Mouse (Mus musculus) ES-Bruce4 (cell line): ENCODE measurements around the gene Grap2.

ENCODE experiments used
- CTCF ChIP-seq: IDR thresholded peaks from one replicate; pipeline ENCODE4 v1.8.1; 2011; ENCODE audit warnings: low read depth, low read length
- POLR2A ChIP-seq: IDR thresholded peaks from one replicate; pipeline ENCODE4 v1.8.1; 2011; ENCODE audit warnings: low read length; ENCODE audit not compliant: insufficient read depth

DNA sequence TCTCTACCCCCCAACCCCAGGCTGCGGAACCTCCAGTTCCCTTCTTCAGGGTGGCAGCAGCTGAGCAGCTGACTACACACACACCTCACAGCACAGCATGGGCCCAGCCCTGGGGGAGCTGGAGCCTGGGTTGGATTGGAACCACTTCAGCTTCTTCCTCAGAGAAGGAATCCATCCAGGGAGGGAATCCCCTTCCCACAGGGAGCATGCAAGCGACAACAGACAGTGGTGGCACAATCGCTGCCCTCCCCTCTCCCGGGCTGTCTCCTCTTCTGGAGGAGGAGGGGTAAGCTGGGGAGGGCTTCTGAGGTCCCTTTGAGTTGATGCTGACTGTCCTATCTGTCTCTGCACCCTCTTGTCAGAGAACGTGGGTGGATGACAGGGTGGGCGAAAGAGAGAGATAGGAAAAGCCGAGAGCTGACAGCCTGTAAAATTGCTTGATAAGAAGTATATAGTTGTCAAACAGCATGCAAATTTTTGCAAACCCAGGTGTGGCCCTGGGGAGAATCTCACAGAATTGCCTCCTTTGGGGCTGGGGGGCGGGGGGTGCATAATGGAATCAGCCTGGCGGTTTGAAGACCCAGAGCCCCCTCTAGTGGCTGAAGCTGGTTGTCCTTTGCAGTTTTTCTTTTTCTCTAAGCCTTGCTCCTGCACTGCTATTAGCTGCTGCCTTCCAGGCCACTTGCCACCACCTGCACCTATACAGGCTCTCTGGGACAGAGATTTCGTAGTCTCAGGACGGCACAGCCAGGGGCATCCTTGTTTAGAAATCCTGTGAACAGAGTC lies 121.9 kb downstream of the Grap2 start:
- TF ChIP-seq POLR2A (no peak), CTCF (peak; percentile 61)
